Mouse (Mus musculus) 3134 (cell line): ENCODE results near the gene Cyb5r1.
A peak's percentile ranks its signal among the peaks of the same experiment; 100 is the strongest.
"Not testable (repeated sequence)": the region's sequence is repeated elsewhere in the genome, so short reads cannot be mapped to it uniquely, and the experiment has no call there.

Experiments
- DNase-seq: peaks from one replicate; pipeline ENCODE4 v3.0.0-alpha.2; 2011; ENCODE audit warnings: low spot score; ENCODE audit not compliant: insufficient read length; ENCODE audit errors: extremely low read depth

Cyb5r1 gene

DNA sequence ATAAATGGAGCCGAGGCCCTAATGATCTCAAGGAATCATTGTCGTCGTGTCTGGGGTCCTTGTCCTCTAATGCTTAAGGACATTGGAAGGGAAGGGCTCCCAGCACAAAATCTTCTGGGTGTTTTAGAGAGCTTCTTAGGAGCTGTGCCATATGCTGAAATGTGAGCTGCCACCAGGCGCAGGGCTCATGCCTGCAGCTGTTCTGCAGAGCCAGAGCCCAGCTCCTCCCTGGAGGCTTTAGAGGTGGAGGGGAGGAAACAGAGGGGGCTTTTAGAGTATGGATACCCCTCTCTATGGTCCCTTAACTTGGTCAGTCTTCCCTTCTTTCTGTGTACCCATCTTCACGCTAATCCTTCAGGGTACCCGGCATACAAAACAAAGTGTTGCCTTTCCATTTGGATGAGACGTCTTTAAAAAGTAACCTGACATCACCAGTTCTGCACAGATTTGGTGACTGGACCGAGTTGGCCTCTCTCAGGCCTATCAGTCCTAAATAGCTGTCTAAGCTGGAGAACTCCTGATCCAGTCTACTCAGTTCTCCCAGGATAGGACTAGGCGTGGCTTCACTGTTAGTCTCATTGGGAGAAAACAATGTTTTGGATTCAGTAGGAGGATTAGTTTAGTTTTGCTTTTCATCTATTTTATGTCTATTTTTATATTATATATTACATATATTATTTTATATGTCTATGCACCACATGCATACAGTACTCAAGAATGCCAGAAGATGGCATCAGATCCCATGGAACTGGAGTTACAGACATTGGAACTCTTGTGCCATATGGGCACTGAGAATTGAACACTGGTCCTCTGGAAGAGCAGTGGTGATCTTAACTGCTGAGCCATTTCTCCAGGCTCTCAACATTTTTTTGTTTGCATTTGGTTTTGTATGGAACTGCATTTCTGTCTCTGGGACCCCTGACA, 6.6 kb downstream of the Cyb5r1 start:
- DNase-seq, result no peak

DNA sequence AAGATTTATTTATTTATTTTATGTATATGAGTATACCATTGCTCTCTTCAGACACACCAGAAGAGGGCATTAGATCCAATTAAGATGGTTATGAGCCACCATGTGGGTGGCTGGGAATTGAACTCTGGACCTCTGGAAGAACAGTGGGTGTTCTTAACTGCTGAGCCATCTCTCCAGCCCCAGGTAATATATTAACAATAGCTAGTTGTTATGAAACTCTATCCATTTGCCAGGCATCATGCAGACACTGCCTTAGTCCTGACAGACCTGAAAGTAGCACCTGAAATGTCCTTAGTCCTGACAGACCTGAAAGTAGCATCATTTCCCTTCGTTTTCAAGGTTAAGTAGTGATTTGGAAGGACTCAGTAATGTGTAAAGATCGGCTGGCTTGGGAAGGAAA, 8.7 kb downstream of the Cyb5r1 start:
- no peak for DNase-seq

DNA sequence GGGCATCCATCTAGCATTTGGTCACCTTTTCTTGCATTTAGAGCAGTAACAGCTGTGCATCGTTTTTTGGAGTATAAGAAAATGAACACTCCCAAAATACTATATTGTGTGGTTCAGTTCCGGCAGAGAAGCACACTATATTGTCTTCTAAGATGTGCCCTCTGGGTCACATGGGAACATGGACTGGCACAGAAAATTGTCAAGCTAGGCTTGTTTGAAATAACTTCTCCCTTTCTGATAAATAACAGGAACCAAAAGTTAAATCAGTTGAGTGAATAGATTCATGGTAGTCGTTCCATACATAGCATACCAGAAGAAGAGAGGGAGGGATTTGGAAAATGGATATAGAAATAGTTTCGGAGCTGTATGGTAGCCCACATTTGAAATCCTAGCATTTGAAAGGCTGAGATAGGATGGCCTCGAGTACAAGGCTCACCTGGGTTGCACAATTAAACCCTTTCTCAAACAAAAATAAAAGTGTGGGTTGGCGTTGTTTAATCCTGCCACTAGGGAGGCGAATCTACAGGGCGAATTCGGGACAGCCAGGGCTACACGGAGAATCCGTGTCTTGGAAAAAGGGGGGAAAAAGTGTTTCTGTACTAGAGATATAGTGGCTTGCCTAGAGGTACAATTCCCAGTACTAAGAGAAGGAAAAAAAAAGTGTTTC, 9.3 kb downstream of the Cyb5r1 start:
- DNase-seq, result no peak

DNA sequence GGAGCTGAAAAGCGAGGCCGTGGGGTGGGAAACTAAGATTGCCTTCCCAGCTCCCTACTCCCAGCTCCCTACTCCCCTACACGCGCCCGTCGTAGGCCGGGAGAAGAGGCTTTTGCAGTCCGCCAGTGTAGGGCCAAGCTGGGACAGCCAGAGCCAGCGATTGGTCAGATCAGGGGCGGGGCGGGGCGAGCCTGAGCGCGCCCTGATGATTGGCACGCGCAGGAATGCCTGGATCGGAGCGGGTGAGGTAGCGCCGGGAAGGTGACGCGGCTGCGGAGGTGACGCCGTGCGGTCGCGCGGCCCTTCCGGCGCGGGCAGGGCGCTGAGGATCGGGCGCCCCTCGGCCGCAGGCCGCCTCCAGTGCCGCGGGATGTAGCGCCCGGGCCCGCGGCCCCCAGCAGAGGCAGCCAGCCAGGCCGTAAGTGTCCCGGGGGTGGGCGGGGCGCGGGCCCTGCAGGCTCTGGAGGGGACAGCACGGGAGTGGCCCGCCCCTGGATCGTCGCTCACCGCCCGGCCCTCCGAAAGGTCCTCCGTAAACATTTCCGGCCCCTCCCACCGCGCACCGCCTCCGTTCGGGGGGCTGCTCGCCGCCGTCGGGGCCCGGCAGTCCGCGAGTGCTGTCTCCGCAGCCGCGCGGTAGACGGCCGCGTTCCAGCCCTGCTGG, 9.9 kb downstream of the Cyb5r1 start, which contains the start of gene Adipor1:
TSS of gene Adipor1 (plus strand) at position 211 of the 664 bp plus-strand sequence.
- peak; percentile 99 for DNase-seq

DNA sequence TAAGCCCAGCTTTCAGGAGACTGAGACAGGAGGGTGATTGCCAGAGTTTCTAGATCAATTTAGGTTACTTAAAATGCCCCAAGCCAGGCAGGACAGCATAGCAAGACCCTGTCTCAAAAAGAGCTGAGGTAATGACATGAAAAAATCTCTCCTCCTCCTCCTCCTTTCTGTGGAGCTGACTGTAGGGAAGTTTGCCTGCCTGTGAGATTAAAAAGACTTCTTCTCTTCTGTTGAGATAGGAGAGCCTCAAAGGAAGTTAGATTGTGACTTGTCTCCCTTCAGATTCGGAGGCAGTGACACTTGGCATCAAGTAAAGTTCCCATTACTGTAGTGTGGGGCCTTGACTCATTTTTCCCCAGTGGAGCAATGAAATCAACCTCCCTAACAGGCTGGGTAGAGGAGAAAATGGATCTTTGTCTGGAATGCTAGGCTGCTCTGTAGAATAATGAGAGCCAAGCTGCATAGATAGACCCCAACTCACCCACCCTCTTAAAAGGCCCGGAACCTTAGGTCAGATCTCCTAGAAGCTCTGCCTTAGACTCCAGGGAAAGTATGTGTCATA, 13.1 kb downstream of the Cyb5r1 start:
- DNase-seq, result no peak

DNA sequence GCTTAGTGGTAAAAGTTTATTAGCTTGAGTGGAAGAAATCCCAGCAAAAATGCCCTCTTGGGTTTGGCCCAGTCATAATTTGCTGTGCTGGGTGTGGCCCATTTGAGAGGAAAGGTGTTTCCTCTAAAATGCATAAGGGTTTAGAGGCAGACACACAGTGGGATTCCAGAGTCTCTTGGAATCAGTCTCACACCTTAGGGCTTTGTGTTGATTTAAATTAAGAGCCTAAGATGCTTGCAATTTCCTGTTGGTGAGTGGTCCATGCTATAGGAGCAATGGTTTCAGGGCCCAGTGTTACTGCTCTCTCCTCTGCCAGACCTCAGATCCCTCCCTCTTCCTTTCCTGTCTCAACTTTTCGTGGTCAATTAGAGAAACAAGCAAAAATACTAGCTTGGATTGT, 13.8 kb downstream of the Cyb5r1 start:
- no peak for DNase-seq

DNA sequence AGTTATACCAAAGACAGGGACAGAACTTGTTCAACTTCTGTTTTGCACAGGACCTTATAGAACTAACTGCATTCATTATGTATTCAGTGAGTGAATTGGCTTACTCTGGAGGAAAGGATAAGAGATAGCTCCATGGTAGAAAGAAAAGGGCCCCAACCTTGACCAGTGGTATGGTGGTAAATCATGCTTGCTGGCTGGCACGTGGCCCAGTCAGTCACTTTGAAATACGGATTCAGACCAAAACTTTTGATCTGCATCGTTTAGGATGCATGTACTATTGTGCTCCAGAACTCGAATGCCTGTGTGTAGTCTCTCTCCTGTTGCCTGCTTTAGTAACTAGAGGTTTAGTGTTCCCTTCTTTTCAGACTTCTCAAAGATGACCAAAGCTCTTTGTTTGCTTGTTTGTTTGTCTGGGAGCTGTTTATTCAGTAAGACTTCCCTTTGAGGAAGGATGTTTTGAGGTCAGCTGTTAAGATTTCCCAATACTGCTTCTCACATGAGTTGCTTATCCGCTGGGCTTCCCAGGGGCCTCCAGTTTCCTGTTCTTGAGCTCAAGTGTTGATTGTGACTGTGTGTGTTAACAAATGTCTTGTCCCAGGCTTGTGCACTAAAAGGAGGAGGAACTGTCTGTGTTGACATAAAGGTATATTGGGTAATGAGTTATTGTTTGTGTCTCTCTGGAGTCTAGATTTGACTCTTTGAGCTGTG, 14.5 kb downstream of the Cyb5r1 start:
- DNase-seq, result no peak

DNA sequence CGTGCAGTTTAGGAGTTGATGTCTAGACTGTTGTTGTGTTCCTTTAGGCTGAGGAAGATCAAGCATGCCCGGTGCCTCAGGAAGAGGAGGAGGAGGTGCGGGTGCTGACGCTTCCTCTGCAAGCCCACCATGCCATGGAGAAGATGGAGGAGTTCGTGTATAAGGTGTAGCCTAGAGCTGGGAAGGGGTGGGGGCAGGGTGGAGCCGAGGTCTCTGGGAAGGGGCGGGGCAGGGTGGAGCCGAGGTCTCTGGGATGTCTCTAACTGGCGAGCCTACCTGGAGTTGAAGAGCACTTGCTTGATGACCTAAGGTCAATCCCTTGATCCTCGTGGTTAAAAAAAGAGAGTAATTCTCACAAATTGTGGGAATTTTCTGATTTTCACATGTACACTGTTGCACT, 18.6 kb downstream of the Cyb5r1 start:
- no peak for DNase-seq

DNA sequence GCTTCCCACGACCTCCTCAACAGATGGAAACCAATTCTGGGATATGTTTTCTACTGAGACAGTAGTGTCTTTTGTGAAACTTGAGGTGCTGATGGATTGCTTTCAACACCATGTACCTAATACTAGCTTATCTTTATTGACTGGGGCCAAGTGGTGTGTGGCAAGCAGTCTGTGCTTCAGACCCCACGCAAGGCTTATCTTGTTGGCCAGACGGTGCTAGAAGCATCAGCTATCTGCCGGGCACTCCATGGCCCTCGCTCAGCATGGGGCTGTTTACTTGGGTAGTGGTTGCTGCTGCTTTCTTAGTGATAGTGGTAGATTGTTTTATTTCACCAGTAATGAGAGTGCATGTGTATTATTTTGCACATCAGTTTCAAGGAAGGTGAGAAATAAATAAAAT, 20.9 kb downstream of the Cyb5r1 start:
- DNase-seq, result no peak

DNA sequence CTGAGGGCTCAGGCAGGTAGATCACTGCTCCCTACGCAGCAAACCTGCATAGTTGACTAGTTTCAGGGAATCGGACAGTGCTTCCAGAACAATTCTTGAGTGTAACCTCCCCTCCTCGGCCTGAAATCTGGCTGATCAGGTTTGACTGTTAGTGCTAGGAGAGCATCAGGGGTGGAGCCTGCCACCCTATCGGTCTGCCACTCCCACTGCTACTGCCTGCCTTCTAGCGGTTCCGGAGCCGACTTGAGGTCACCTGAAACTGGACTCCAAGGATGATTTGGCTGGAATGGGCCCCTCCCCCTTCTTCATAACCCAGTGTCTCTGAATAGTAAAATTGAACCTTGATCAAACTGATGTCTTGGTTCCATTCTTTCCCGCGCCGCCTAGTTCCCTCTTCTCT, 27.6 kb downstream of the Cyb5r1 start:
- DNase-seq, result no peak

DNA sequence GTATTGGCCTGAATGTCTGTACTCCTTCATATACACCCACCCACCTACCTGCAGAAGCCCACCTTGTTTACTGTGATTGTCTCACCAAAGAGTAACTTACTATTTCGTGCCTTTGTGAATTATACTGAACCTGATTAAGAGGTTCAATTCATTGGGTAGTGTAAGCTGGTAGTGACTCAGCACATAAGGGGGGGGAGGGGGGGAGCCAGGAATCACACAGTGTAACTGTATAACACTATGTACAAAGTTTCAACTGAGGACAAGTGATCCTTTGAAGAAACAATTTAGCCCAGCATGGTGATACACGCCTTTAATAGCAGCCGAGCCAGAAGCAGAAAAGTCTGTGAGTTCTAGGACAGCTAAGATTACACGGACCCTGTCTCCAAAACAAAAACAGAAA, 28.1 kb downstream of the Cyb5r1 start:
- DNase-seq, result no peak

DNA sequence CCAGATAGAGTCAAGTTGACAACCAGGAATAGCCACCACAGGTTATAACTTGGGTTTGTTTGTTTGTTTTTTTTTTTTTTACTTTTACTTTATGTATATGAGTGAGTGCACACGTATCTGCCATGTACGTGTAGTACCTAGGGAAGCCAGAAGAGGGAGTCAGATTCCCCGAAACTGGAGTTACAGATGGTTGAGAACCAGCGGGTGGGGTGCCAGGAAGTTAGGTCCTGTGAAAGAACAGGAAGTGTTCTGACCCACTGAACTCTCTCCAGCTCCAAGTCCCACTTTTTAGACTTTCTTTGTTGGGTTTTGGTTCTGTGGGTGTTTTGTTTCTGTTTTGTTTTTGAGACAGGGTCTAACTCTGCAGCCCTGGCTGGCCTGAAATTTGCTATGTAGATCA, 30.1 kb downstream of the Cyb5r1 start:
- no peak for DNase-seq

DNA sequence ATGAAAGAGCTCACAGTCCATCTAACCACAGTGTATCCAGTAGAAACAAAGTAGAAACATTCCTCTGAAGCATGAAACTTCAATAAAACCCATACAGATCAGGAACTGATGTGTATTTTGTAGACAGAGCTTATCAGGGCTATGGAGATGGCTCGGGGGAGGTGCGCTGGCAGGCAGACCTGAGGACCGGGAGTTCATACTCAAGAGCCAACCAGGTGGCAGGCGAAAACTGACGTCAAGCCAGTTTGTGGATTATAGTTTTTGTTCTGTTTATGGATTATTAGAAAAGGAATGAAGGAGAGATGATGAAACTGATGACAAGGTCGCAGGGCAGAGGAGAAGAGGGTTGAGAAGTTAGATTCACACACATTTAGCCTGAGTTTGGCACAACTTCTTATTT, 35.1 kb downstream of the Cyb5r1 start:
- no peak for DNase-seq

DNA sequence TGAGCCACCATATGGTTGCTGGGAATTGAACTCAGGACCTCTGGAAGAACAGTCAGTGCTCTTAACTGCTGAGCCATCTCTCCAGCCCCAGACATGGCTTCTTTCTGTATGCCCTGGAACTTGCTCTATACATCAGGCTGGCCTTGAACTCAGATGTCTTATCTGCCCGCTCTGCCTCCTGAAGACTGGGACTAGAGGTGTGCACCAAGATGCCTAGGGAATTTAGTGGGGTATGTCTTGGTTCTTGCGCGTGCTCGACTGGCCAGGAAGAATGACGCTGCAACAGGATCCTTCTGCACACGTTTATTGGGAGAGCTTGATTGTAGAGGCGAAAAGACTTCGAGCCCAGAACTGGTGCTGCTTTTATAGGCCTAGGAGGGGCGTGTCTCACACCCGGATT, 36.4 kb downstream of the Cyb5r1 start:
- DNase-seq, result not testable (repeated sequence)

DNA sequence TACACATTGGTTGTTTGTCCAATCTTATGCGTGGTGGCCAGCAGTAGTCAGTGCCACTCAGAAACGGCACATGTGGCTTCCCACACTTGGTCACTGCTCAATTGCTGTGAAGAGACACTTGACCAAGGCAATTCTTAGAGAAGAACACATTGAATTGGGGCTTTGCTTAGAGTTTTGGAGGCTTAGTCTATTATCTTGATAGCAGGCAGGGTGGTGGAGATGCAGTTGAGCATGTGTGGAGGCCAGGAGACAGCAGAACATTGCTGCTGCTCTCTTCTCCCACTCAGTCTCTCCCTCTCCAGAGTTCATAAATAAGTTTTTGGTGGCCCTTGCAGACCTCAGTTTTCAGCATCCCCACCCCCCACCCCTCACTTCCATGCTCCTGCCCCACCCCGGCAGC, 37.0 kb downstream of the Cyb5r1 start:
- DNase-seq, result no peak

DNA sequence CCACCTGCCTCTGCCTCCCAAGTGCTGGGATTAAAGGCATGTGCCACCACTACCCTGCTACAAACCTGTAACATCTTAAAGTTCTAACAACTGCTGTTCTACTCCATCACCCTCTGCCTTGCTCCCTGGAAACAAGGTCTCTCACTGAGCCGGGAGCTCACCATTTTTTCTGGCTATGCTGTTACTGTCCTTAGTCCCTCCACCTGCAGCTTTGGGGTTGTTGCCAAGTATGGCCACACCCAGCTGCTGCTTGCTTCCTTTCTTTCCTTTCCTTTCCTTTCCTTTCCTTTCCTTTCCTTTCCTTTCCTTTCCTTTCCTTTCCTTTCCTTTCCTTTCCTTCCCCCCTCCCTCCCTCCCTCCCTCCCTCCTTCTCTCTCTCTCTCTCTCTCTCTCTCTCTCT, 37.9 kb downstream of the Cyb5r1 start:
- not testable (repeated sequence) for DNase-seq

DNA sequence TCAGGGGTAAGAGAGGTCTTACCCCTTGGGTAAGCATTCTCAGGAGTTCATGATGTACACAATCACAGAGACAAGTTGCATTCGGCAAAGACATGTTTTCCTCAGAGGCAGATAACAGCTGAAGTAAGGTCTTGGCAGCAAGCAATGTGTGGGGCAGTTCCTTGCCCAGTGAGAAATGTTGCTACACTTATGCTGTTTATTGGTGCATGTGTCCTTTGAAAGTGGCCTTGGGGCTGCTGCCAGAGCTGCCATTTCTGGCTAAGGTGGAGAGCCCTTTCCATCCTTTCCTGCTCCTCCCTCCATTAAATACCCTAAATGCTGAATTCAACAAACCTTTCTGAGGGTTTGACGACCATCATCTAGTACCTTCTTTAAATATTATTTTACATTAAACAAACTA, 40.1 kb downstream of the Cyb5r1 start:
- no peak for DNase-seq

DNA sequence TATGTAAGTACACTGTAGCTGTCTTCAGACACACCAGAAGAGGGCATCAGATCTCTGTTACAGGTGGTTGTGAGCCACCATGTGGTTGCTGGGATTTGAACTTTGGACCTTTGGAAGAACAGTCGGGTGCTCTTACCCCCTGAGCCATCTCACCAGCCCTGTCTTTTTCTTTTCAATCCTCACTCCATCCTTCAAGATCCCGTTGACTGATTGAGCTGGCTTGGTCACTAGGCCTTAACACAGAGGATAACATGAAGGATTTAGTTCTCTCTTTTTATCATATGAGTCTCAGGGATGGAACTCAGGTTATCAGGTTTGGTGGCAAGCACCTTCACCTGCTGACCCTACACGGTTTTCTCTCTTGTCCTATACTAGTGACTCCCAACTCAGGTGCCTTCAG, 43.2 kb downstream of the Cyb5r1 start:
- DNase-seq, result not testable (repeated sequence)

DNA sequence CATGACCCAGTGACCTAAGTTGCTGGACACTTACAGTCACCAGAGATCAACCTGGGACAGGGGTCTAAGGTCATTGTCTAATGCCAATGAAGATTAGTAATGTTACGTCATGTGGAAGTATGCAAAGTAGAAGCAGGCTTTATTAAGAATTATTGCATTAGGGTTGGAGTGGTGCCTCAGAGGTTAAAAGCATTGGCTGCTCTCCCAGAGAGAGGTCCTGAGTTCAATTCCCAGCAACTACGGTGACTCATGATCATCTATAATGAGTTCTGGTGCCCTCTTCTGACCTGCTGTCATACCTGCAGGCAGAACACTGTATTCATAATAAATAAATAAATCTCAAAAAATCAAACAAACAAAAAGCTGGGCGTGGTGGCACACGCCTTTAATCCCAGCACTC, 44.8 kb downstream of the Cyb5r1 start:
- DNase-seq, result no peak

DNA sequence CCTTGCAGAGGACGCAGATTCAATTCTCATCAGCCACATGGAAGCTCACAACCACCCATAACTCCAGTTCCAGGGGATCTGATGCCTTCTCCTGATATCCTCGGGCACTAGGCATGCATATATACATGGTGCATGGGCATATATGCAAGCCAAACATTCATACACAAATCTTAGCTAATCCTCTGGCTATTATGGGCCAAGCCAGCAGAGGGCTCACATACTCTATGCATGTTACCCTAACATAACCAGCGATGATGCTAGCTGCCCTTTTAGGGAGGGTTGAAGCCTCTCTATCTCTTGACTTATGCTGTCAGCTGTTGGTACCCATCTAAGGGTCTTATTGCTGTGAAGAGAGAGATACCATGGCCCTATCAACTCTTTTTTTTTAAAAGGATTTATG, 45.6 kb downstream of the Cyb5r1 start:
- DNase-seq, result no peak
